ENCODE assay signal across 11 mouse cellular contexts in the genomic region with DNA sequence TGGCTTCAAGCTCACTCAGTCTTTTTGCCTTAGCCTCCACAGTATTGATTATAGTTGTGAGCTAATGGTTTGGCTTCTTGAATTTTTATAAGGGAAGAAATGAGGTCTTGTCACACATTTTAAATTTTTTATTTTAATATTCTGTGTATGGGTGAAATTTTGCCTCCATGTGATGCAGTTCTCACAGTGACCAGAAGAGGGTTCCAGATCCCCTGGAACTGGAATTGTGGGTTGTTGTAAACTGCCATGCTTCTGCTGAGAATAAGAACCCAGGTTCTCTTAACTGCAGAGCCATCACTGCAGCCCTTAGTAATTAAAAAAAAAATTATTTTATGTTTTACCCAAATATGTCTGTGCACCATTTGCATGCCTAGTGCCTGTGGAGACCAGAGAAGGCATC. TPM values are rescaled to one million over a fixed set of nuclear protein-coding genes. Genes with fewer than 3 reads are reported as not detected.
DNase-seq lines count a peak whose midpoint lies in the region; ATAC-seq and TF ChIP-seq lines count a peak whose summit lies in the region.
"Had no signal": no experiment of that assay in that cellular context is flagged by ENCODE, and none has a peak within 500 bp of the region (broad histone marks: within the 10 kb centered on the region; RNA-seq: fewer than 3 reads in every experiment).

No protein-coding gene starts in this region.

- no peak for TF ChIP-seq EP300 in liver, embryonic 14.5 days (IDR thresholded peaks at IDR 0.05; ENCODE audit: low read depth)

- no peak overlapping the region for H3K4me3 ChIP-seq in liver, embryonic 14.5 days (ENCODE audit: insufficient read depth in 1 of 2, low read depth in 2 of 2, low read length in 2 of 2)
- H3K4me3 ChIP-seq: heart, embryonic 13.5 days; liver, embryonic 15.5 days; myocyte had no signal

- DNase-seq in embryo, embryonic 10.5 days (ENCODE audit: low spot score), result peak; percentile 5
- no peak for DNase-seq in embryo, embryonic 9.5 days (ENCODE audit: extremely low spot score)
- DNase-seq in liver, embryonic 14.5 days (ENCODE audit: low read depth in 3 of 3, low spot score in 3 of 3), result no peak
- DNase-seq in liver, result no peak
- peak; percentile 5 for DNase-seq in c-Kit-positive CD71-positive TER-119-negative erythroid progenitor cells, embryonic 14.5 days (ENCODE audit: low read depth)
- peak; percentile 17 for DNase-seq in retina, postnatal 1 day
- no peak for DNase-seq in right cerebral cortex, postnatal 14 days
- no peak for DNase-seq in embryo, embryonic 11 days

- ATAC-seq in liver, embryonic 14.5 days (ENCODE audit: insufficient read depth), result no peak

- H3K4me2 ChIP-seq in liver, embryonic 14.5 days (ENCODE audit: low read depth), result no peak overlapping the region
- H3K4me2 ChIP-seq: heart, embryonic 13.5 days; liver, embryonic 15.5 days had no signal

- H3K27me3 ChIP-seq in liver, embryonic 14.5 days (ENCODE audit: control insufficient read depth, insufficient read depth, low read length), result no peaks in the 10 kb centered on the region
- H3K27me3 ChIP-seq: heart, embryonic 13.5 days; liver, embryonic 15.5 days had no signal

- H3K27ac ChIP-seq in liver, embryonic 14.5 days, result no peak overlapping the region
- H3K27ac ChIP-seq: heart, embryonic 13.5 days; liver, embryonic 15.5 days had no signal

- no peak overlapping the region for H3K9ac ChIP-seq in liver, embryonic 14.5 days (replicated peaks)
- H3K9ac ChIP-seq: heart, embryonic 13.5 days; liver, embryonic 15.5 days had no signal

- no peaks in the 10 kb centered on the region for H3K36me3 ChIP-seq in liver, embryonic 14.5 days (replicated peaks; ENCODE audit: control insufficient read depth, insufficient read depth, low read depth)
- H3K36me3 ChIP-seq: heart, embryonic 13.5 days; liver, embryonic 15.5 days had no signal

- no peaks in the 10 kb centered on the region for H3K9me3 ChIP-seq in liver, embryonic 14.5 days (ENCODE audit: control insufficient read depth, low read length)
- H3K9me3 ChIP-seq: liver, embryonic 15.5 days had no signal

- peak; percentile 50 for TF ChIP-seq CTCF in liver, embryonic 14.5 days (IDR thresholded peaks at IDR 0.05; ENCODE audit: low read depth)

- no peaks in the 10 kb centered on the region for H3K4me1 ChIP-seq in liver, embryonic 14.5 days (replicated peaks; ENCODE audit: control insufficient read depth in 2 of 2, insufficient read depth in 2 of 2, low read length in 1 of 2)
- H3K4me1 ChIP-seq: heart, embryonic 13.5 days; liver, embryonic 15.5 days had no signal

RNA-seq across cellular contexts. Expression of gene Rps27a, which starts 31.7 kb away (rescaled TPM):
- 376 and 902 TPM in 2 replicates for polyA plus RNA-seq in liver, embryonic 14.5 days (2012; rRNA removed)
- 1,086 and 1,164 TPM in 2 replicates for polyA plus RNA-seq in liver, embryonic 14.5 days (2014; fragmentation: Nextera tagmentation; extraction: Ambion mirVana)

RNA-seq across cellular contexts. Expression of gene Clhc1, which starts 31.9 kb away (rescaled TPM):
- 0.03 and 0.10 TPM in 2 replicates for polyA plus RNA-seq in liver, embryonic 14.5 days (2012; rRNA removed)
- polyA plus RNA-seq in liver, embryonic 14.5 days (2014; fragmentation: Nextera tagmentation; extraction: Ambion mirVana), result 0.30 TPM in 1 of 2 replicates, not detected in the other

RNA-seq across cellular contexts. Expression of gene Mtif2, which starts 53.4 kb away (rescaled TPM):
- polyA plus RNA-seq in liver, embryonic 14.5 days (2012; rRNA removed), result 9.3 and 12.6 TPM in 2 replicates
- polyA plus RNA-seq in liver, embryonic 14.5 days (2014; fragmentation: Nextera tagmentation; extraction: Ambion mirVana), result 15.3 and 18.3 TPM in 2 replicates

Comparison
In these comparisons a context has a peak if more than half of its experiments do, and no peak if none do; other contexts are left out.
1. DNase-seq: peak in embryo, embryonic 10.5 days (single experiment), c-Kit-positive CD71-positive TER-119-negative erythroid progenitor cells, embryonic 14.5 days (single experiment) and retina, postnatal 1 day (single experiment); none in embryo, embryonic 9.5 days (single experiment), liver, embryonic 14.5 days (0 of 3), liver (single experiment), right cerebral cortex, postnatal 14 days (single experiment) and embryo, embryonic 11 days (single experiment).